Mouse (Mus musculus): ENCODE data around the gene Fibp. TPM values are rescaled to one million over a fixed set of nuclear protein-coding genes. Genes with fewer than 3 reads are reported as not detected.
"Not testable (repeated sequence)": the region's sequence is repeated elsewhere in the genome, so short reads cannot be mapped to it uniquely, and the experiment has no call there.

The Fibp gene
- polyA plus RNA-seq, 1 experiment = 69.7 TPM

- H3K4me3 ChIP-seq (ENCODE audit: insufficient read depth, low read length) = no peak overlapping the region
These were observed 25.0 kb downstream of the Fibp start for GRCm38 (mm10) chr19:5485371-5485770.

GRCm38 (mm10) chr19:5485821-5486220, 25.4 kb downstream of the Fibp start:
- Histone ChIP-seq H3K4me3 (ENCODE audit: insufficient read depth, low read length) (no peak overlapping the region), H3K27ac (ENCODE audit: insufficient read depth, low read depth, low read length) (no peak overlapping the region), H3K4me1 (ENCODE audit: control insufficient read depth, insufficient read depth, low read length) (peaks cover 9% of the 10 kb centered on the region)
- no peak for TF ChIP-seq POLR2A (IDR thresholded peaks at IDR 0.05; ENCODE audit: borderline replicate concordance, low read depth, low read length)
- TF ChIP-seq CTCF (IDR thresholded peaks at IDR 0.05; ENCODE audit: low read depth, low read length) = no peak

More at GRCm38 (mm10) chr19:5485371-5485770, 25.0 kb downstream of the Fibp start:
- Histone ChIP-seq H3K27ac (ENCODE audit: insufficient read depth, low read depth, low read length) (no peak overlapping the region), H3K4me1 (ENCODE audit: control insufficient read depth, insufficient read depth, low read length) (peaks cover 9% of the 10 kb centered on the region)
- no peak for TF ChIP-seq POLR2A (IDR thresholded peaks at IDR 0.05; ENCODE audit: borderline replicate concordance, low read depth, low read length)
- TF ChIP-seq CTCF (IDR thresholded peaks at IDR 0.05; ENCODE audit: low read depth, low read length) = no peak

DNA sequence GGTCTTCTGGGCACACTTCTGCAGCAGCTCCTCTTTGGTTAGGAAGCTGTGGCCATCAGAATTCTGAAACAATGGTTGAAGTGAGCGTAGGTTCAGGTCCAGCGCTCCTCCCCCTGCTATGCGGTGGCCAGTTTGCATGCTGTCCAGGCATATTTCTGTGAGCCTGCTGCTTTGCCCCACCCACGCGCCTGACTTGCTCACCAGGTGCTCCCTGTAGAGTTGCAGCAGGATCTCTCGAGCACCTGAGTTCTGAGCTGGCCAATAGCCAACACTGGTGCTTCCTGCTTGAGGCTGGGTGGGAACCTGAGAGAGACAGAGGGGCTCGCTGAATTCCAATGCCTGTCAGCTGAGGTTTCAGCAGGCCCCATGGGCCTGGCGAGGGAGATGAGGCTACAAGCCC, 25.9 kb downstream of the Fibp start:
- Histone ChIP-seq H3K4me3 (ENCODE audit: insufficient read depth, low read length) (no peak overlapping the region), H3K27ac (ENCODE audit: insufficient read depth, low read depth, low read length) (no peak overlapping the region), H3K4me1 (ENCODE audit: control insufficient read depth, insufficient read depth, low read length) (peaks cover 9% of the 10 kb centered on the region)
- TF ChIP-seq CTCF (IDR thresholded peaks at IDR 0.05; ENCODE audit: low read depth, low read length) (no peak), POLR2A (IDR thresholded peaks at IDR 0.05; ENCODE audit: borderline replicate concordance, low read depth, low read length) (no peak)

DNA sequence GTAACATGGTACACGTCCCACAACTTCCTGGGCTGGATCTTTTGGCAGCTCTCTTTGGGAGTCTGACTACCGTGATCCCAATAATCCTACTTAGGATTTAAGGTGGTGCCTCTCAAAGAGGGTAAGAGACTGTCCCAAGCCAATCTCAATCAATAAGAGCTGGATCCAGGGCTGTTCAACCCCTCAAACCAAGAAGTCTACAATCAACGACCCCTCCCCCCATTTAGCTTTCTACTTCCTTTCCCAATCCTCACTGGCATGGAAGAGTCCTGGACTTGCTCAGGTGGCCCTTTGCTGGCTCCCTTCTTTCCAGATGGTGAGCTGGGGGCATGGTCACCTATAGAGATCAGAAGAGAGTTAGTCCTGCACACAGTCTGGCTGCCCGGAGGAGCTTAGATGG, 26.4 kb downstream of the Fibp start:
- no peak overlapping the region for H3K27ac ChIP-seq (ENCODE audit: insufficient read depth, low read depth, low read length)
- H3K4me3 ChIP-seq (ENCODE audit: insufficient read depth, low read length) = no peak overlapping the region; the same call in 1 of the 2 replicates
- TF ChIP-seq POLR2A (IDR thresholded peaks at IDR 0.05; ENCODE audit: borderline replicate concordance, low read depth, low read length) = no peak
- peaks cover 9% of the 10 kb centered on the region for H3K4me1 ChIP-seq (ENCODE audit: control insufficient read depth, insufficient read depth, low read length)

- no peak; the same call in none of the 2 replicates for TF ChIP-seq POLR2A (IDR thresholded peaks at IDR 0.05; ENCODE audit: borderline replicate concordance, low read depth, low read length)
- peak; percentile 96 for TF ChIP-seq CTCF (IDR thresholded peaks at IDR 0.05; ENCODE audit: low read depth, low read length)
- H3K4me1 ChIP-seq (ENCODE audit: control insufficient read depth, insufficient read depth, low read length) = peaks cover 12% of the 10 kb centered on the region
- H3K27ac ChIP-seq (ENCODE audit: insufficient read depth, low read depth, low read length) = peak within 1 kb of the TSS; percentile 87
- H3K4me3 ChIP-seq (ENCODE audit: insufficient read depth, low read length) = peak within 1 kb of the TSS; percentile 72
These were observed 27.5 kb downstream of the Fibp start, which contains the start of gene Mus81 for GRCm38 (mm10) chr19:5487768-5488550. Gene Mus81, minus strand, starts transcription at chr19:5488402.

- TF ChIP-seq POLR2A (IDR thresholded peaks at IDR 0.05; ENCODE audit: borderline replicate concordance, low read depth, low read length) = no peak
- TF ChIP-seq CTCF (IDR thresholded peaks at IDR 0.05; ENCODE audit: low read depth, low read length) = no peak
These were observed 28.6 kb downstream of the Fibp start for GRCm38 (mm10) chr19:5488878-5489571.

DNA sequence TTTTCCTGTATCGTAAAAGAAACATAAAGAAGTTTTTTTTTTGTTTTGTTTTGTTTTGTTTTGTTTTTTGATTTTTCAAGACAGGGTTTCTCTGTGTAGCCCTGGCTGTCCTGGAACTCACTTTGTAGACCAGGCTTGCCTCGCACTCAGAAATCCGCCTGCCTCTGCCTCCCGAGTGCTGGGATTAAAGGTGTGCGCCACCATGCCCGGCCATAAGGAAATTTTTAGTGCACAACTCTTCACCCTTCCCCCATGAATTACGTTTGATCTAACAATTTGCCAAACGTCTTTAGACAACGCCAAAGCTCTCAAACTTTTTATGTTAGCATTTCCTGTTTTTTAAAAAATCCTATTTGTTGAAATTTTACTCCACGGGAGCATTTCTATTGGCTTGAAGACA, 29.3 kb downstream of the Fibp start:
- Histone ChIP-seq H3K27ac (ENCODE audit: insufficient read depth, low read depth, low read length) (peak overlapping the region; percentile 72), H3K4me1 (ENCODE audit: control insufficient read depth, insufficient read depth, low read length) (peaks cover 12% of the 10 kb centered on the region)
- not testable (repeated sequence) for H3K4me3 ChIP-seq (ENCODE audit: insufficient read depth, low read length)

More at GRCm38 (mm10) chr19:5488878-5489571, 28.6 kb downstream of the Fibp start:
- Histone ChIP-seq H3K27ac (ENCODE audit: insufficient read depth, low read depth, low read length) (peak overlapping the region; percentile 72), H3K4me1 (ENCODE audit: control insufficient read depth, insufficient read depth, low read length) (peaks cover 12% of the 10 kb centered on the region), H3K4me3 (ENCODE audit: insufficient read depth, low read length) (peak overlapping the region; percentile 65)

GRCm38 (mm10) chr19:5490313-5490897, 30.0 kb downstream of the Fibp start, which contains the start of gene Cfl1:
Gene Cfl1, plus strand, starts transcription at chr19:5490455.
- Histone ChIP-seq H3K4me1 (ENCODE audit: control insufficient read depth, insufficient read depth, low read length) (peaks cover 12% of the 10 kb centered on the region), H3K4me3 (ENCODE audit: insufficient read depth, low read length) (peak within 1 kb of the TSS; percentile 86), H3K27ac (ENCODE audit: insufficient read depth, low read depth, low read length) (peak within 1 kb of the TSS; percentile 97)
- TF ChIP-seq CTCF (IDR thresholded peaks at IDR 0.05; ENCODE audit: low read depth, low read length) (no peak), POLR2A (IDR thresholded peaks at IDR 0.05; ENCODE audit: borderline replicate concordance, low read depth, low read length) (peak; percentile 54; the same call in 1 of the 2 replicates)

GRCm38 (mm10) chr19:5490898-5491708, 30.7 kb downstream of the Fibp start:
- H3K4me3 ChIP-seq (ENCODE audit: insufficient read depth, low read length) = peak overlapping the region; percentile 86
- H3K27ac ChIP-seq (ENCODE audit: insufficient read depth, low read depth, low read length) = peak overlapping the region; percentile 97
- no peak for TF ChIP-seq CTCF (IDR thresholded peaks at IDR 0.05; ENCODE audit: low read depth, low read length)
- TF ChIP-seq POLR2A (IDR thresholded peaks at IDR 0.05; ENCODE audit: borderline replicate concordance, low read depth, low read length) = 0 out of 2 replicates have a peak, but pooled peaks have one; percentile 45
- peaks cover 12% of the 10 kb centered on the region for H3K4me1 ChIP-seq (ENCODE audit: control insufficient read depth, insufficient read depth, low read length)

Measured in bone marrow macrophage, adult 2 months (primary cell).